Mouse (Mus musculus) retina, postnatal 1 day (tissue): ENCODE data around the gene Slc6a21.
"Not testable (repeated sequence)": the region's sequence is repeated elsewhere in the genome, so short reads cannot be mapped to it uniquely, and the experiment has no call there.

Experiments
- DNase-seq: peaks from one replicate; pipeline ENCODE4 v3.0.0-alpha.2; 2012

The Slc6a21 gene

DNA sequence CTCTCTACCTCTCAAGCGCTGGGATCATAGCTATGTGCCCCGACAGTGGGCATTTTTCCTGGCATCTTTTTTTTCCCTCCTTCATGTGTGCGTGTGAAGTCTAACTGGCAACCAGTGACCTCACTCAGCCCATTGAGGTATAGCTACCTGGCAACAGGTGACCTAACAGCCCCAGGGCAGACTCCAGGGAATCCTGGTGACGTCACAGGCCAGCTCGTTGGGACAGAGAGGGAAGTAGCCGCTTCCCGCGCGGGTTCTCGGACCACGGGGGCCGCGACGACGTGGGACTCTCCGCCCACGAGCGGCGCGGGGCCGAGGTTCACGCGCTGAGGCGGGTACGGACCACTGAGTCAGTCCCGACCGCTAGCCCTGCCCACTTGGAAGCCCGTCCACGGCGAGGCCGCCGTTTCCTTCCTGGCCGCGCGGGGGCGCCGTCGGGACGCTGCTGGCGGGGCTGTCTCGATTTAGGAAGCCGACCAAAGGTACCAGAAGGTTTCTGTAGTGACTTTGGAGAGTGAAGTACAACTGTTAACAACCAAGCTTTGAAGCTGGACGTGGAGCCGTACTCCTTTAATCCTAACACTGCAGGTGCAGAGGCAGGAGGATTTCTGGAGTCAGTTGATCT is at the start of gene Slc6a21:
Gene Slc6a21 (plus strand): TSS at position 378 of the 625 bp plus-strand sequence.
- peak; percentile 70 for DNase-seq

DNA sequence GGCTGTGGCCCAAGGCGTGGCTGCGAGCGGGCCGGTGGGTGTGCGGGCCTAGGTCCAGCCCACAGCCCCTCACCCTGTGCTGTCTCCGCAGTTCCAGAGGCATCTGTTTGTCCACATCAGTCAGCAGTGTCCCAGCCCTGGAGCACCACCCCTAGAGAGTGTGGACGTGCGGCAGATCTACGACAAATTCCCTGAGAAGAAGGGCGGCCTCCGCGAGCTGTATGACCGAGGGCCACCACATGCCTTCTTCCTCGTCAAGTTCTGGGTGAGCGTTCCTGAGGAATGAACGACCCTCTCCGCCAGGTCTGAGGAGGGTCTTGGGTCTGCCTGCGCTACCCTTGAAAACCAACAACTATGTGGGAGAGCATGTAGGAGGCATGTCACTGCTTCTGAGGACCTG is 48.8 kb upstream of the Slc6a21 start:
- DNase-seq, result no peak

DNA sequence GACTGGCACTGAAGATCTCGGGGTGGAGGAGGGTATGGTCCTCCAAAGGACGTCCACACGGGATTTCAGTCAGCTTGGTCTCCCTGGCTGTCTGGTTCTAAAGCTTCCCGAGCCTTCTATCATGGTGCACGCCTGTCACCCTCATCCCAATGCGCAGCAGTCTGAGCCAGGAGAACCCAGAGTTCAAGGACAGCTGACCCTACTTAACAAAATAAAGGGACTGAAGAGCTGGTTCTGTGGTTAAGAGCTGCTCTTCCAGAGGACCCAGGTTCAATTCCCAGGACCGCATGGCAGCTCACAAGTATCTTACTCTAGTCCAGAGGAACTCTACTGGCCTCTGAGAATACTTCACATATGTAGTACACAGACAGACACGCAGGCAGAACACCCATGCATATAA is 48.3 kb upstream of the Slc6a21 start:
- DNase-seq, result no peak

DNA sequence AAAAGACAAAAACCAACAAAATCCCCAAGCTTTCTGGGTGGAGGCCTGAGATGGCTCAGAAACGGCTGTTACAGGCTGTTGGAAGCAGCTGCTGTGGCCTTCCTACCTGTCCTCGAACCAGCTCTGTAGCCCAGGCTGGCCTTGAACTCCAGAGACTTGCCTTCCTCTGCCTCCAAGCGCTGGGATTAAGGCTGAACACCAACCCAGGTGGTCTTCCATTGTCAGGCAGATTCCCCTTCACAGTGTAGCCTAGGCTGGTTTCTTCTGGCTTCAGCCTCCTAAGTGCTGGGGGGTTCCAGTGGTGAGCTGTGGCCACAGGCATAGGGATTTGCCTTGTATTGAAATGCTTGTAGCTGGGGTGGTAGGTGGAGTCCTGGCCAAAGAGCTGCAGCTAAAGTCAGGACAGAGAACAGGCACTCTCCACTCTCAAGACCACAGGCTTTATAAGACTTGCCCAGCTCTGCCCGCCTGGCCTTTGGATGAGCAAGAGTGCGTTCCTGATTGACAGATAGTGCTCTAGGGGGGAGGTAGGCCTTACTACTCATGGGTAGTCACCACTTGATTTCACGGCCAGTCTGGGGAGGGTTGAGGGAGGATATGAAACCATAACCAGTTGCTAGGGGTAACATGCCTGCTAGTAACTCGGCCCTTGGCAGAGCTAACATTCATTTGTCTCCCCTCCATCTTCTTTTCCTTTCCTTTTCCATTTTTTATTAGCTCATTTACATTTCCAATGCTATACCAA is 47.7 kb upstream of the Slc6a21 start:
- no peak for DNase-seq

DNA sequence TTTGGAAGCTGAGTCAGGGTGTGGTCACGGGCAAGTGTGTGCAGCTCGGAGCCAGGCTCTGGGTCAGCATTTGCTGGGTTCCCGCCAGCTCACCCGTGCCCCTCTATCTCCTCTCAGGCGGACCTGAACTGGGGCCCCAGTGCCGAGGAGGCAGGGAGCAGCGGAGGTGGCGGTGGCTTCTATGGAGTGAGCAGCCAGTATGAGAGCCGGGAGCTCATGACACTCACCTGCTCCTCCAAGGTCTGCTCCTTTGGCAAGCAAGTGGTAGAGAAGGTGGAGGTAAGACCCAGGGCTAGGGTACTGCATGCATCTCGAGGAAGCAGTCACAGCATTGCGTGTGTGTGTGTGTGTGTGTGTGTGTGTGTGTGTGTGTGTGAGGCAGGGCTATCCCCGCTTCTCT is 46.1 kb upstream of the Slc6a21 start:
- no peak for DNase-seq

DNA sequence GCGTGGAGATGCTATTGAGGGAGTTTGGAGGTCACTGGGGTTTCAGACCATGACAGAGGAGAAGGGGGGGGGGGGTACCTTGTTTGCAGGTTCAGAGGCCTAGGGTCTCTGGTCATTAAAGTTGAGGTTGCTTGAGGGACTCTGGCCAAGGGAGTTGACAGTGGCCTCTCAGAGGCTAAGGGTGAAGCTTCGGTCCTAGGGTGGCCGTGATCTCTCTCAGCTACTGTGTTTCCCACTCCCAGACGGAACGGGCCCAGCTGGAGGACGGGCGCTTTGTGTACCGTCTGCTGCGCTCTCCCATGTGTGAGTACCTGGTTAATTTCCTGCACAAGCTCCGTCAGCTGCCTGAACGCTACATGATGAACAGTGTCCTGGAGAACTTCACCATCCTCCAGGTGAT is 45.4 kb upstream of the Slc6a21 start:
- no peak for DNase-seq

DNA sequence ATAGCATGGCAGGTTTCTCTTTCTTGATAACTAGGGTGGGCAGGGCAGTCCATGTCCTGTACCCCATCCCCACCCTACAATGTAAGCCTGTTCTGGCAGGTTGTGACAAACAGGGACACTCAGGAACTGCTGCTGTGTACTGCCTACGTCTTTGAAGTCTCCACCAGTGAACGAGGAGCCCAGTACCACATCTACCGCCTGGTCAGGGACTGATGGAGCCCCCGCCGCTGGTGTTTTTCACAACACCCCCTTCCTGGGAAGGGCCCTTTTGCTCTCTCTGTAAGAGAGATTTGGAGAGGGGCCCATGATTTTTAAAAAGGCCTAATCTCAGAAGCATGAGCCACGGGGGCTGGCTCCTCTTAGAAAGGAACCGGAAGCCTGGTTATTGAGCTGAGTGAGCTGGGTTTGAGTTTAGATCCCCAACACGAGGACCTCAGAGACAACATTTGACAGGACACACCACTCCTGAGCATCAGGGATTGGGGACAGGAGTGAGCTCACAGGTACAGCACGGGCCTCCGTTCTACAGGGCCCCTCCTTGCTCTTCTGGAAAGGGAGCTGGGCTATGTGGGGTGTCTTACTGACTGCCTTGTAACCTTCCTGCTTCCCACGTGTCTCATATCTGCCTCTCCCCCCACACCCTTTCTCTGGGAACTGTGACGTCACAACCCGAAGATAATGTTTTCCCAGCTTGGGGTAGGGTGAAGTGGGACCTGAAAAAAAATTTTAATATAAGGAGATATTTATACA is 44.4 kb upstream of the Slc6a21 start:
- no peak for DNase-seq

DNA sequence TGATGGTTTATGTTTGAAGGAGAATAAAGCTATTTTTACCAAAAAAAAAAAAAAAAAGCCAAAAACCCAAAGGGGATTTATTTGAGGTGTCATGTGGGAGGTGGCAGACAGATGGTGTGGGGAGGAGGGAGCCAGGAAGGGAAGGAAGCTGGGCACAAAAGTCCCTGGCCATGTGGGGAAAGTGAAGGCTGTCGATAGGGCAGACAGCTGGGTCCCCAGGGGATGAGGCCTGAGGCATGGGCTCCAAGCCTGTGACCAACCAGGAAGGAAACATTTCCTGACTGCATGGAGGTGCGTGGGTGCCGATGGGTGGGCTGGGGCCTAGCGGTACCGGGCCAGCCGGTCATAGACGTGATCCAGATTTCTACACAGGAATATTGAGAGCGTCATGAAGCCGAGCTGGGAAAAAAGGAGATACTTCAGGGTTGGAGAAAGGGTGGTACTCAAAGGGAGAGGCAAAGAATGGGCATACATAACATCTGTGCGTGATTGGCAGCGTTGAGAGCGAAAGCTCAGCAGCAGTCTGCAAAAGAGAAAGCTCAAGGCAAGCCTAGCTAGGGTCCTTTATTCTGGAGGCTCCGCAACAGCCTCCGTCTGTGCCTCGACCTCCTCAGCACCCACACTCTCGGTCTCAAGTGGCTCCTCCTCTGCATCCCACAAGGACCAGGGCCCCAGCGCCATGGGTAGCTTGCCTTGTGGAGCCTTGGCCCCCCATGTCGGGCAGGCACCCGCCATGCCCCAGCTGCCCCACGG is 43.6 kb upstream of the Slc6a21 start:
- DNase-seq, result no peak

DNA sequence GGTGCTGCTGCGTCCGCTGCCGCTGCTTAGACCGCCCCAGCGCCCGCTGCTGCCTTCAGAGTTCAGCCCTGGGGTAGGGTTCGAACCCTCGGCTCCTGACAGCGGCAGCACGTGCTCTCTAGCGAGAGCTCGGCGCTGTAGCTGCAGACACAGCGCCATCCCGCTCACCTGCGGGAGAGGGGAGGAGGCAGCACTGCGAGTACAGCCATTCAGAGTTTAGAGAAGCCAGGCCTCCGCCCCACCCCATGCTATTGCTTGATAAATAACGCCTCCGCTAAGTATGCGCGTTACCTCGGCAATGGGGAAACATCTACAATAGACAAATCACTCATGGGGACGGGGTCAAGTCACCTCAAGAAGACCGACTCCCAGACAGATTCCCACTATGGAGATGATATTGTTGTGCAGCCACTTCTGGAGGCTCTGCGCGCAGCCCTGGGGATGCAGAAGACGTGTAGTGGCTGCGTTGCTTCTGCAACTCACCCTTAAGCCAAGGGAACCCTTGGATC is 42.9 kb upstream of the Slc6a21 start:
- no peak for DNase-seq

DNA sequence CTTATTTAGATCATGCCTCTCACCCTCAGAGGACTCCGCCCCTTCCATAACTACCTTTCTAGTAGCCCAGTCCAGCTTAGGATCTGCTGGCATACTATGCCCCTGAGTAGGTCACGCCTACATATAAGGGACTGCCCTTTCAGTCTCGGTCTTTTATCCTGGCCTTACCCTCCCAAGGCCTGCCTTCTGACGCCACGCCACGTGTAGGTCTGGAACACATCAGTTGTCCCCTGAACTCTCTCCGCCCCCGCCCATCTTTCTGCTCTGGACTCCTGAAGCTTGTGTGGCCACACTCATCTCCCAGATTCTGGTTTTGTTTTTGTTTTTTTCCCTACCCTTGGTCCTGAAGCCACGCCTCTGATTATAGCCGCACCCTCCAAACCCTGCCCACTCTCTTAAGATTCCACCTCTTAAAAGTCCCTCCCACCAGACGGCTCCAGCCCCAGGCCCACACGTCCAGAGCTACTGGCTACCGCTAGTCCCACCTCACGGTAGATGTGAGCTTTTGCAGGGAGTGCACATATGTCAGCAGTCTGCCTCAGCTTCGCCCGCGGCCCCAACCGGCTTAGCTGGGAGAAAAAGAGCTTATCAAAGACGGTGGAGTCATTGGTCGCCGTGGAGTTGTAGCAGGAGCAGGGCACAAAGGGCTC is 42.3 kb upstream of the Slc6a21 start:
- peak; percentile 87 for DNase-seq

DNA sequence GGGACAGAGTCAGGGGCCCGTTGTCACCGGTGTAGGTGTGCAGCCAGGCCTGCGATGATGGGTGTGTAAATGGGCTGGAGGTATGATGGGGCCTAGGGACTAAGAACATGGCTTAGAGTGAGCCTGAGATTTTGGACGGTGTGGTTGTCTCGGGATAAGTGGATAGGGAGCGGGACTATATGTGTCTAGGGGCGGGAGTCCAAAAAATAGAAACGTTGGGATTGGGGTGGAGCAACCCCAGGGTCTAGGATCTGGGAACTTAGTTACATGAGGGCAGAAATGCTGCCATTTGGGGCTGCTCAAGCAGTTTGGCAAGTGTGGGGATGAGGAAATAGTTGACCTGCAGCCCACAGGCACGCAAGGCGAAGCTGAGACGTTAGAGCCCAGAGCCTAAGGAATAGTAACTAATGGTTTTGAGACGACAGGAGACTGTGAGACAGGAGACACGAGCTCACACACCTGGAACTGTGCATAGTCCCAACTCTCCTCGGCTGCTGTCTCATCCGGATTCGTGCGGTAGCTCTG is 41.6 kb upstream of the Slc6a21 start:
- DNase-seq, result no peak

DNA sequence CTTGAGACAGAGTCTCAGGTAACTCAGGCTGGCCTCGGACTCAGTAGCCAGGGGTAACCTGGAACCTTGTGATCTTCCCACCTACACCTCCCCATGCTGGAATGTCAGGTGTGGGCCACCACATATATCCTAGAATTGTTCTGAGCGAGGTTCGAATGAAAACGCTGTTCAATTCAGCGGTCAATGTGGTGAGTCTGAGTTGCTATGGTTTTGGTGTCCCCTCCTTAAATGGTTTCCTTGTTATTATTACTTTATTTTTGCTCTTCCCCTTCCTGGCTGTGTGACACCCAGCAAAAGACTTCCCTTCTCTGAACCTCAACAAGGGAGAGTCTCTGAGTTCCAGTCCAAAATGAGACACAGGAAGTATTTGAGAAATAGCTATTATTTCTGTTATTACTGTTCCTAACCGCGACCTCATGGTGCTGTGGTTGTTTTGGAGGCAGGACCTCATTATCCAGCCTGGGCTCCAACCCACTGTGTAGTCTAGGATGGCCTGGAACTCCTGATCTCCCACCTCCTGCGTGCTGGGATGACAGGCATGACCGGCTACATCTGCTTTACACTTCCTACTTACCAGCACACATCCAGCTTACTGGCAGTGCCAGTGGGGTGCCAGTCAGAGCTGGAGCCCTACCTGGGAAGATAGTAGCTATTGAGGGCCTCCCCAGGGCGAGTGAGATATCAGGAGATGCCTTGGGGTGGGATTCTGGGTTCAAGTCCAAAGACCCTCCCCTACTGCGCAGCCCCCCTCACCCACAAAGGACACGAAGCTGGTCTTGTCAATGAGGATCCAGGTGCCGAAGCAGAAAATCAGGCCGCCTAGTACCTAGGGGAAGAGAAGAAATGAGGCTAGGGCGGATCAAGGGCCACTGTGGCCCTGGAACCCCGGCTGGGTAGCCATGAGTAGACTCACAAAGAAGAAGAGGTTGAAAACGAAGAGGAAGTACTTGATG is 39.3 kb upstream of the Slc6a21 start:
- no peak for DNase-seq

DNA sequence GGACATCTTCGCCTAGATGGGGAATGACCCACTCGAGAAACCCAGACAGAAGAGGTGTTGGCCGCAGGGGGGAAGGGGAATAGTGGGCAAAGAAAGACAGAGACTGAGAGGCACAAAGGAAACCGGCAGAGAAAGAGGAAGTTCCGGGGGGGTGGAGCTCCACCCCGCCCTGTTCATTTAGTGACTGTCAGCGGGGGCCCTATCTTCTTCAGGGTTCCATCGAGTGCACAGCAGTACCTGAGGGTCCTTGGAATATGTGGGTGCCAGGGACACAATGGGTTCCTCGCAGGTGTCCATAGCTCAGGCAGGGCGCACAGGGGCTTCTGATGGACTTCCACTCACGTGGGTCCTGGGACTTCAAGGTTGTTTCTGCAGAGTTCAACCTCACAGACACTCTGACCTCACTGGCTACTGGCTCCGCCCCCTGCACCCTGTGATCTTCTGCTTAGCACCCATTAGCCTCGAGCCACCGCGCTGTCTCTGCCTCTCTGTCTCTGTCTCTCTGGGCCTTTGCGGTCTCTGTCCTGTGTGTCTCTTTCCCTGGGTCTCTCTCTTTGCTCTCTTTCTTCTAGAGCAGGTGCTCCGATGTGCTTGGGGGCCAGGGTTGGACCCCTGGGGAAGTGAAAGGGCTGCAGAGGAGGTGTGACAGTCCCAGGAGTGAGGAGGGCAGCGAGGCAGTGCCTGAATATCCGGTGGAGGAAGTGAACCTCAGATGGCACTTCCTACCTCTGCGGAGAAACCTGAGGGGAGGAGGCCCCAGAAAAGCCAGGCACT is 38.4 kb upstream of the Slc6a21 start, which contains the start of gene Cd37:
Gene Cd37 (minus strand): TSS at position 393 of the 774 bp plus-strand sequence.
- no peak for DNase-seq

DNA sequence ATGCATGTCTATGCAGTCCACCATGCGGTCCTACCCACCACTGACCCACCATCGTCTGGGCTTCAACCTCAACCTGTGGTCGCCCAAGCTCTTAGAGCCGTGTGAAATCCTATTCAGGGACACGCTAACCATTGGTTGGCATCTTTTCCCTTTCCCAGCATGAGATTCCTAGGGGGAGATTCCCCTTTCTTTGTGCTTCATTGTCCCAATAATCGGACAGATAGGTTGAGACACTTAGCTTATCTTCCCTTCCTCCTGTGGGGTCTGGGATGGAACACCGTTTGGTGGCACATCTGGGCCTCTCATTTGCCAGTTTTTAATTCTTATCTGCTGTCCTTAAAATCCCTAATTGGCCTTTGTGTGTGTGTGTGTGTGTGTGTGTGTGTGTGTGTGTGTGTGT is 37.2 kb upstream of the Slc6a21 start:
- no peak for DNase-seq

DNA sequence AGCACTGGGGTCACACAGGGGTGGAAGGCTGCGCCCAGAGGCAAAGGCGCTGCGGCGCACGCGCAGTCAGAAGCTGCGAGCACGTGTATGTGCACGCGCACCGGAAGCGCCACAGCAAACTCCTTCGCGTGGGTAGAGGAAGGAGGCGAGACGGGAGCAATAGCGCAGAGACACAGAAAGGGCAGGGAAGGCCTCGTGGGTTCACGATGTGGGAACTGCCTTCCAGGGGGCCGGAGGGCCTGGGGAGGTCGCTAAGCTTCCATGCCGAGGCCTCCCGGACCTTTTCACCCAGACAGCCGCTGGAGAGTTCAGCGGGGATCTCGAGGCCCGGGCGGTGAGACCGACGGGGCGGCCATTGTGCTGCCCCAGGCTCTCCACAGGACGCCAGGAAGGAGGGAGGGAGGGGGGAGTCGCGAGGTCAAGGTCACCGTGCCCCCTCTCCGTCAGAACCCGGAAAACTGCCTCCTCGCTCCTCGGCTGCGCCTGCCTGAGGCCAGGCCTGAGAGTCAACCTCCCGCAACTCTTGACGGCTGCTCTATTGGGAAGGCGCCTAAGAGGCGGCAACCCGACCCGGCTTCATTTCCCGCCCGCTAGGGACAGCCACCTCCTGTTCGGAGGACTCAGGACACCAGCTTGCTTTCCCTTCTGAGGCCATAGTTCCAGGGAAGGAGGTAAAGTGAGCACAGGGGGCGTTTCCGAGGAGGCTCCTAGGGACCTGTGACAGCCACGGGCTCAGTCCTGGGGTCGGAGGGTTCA is 36.5 kb upstream of the Slc6a21 start, which contains the start of gene Slc6a16:
Gene Slc6a16 (plus strand): TSS at position 453 of the 756 bp plus-strand sequence.
- peak; percentile 80 for DNase-seq

DNA sequence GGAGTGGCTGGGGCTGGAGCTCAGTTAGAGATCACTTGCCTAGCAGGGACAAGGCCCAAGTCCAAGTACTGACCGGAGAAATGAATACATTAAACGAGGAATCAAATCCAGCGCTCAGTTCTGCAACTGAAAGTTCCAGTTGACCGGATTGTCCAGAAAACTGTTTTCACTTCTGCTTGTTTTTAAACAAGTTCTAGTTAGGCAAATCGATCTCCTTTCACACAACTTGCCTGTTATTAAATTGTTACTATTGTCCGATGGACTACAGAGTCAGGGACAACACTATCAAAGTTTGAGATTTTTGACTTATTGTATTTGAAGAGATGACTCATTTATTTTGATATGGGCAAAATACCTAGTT is 35.9 kb upstream of the Slc6a21 start:
- no peak for DNase-seq

DNA sequence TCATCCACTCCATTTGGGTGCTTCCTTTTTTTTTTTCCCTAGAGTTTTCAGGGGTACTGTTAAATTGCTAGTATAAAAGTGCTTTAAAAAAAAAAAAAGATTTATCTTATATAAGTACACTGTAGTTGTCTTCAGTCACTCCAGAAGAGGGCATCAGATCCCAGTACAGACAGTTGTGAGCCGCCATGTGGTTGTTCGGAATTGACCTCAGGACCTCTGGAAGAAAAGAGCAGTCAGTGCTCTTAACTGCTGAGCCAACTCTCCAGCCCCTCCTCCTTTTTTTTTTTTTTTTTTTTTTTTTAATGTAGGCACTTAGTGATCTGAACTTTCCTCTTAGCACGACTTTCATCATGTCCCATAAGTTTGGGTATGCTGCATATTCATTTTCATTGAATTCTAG is 29.6 kb upstream of the Slc6a21 start:
- no peak for DNase-seq

DNA sequence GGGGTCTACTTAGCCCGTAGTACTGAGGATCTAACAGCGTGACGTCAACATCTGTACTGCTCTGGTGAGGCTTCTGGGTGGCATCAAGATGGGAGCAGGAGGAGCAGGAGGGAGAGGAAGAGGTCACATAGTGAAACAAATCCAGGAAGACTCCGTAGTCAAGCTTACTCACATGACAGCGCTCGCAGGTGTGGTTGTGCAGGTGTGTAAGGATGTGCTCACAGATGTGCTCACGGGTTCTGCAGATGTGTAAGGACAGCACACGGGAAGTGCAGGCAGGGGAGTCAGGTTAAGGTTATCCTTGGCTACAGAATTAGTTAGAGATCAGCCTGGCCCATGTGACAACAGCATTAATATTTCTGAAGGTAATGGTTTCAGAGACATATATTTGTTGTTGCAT is 23.5 kb upstream of the Slc6a21 start:
- no peak for DNase-seq

DNA sequence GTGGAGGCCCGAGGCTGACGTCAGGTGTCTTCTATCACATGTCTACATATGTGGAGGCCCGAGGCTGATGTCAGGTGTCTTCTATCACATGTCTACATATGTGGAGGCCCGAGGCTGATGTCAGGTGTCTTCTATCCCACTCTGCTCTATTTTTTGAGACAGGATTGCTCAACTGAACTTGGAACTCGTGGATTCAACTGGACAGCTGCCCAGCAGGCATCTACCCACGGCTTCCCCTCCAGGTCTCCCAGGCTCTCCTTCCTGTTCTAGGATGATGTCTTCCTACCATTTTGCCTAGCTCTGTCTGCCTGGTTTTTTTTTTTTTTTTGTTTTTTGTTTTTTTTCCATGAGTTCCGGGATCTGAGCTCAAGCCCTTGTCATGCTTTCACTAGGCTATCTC is 21.5 kb upstream of the Slc6a21 start:
- not testable (repeated sequence) for DNase-seq
